Mouse (Mus musculus) forebrain, embryonic 12.5 days (tissue): ENCODE results near the gene Nrxn3. TPM values are rescaled to one million over a fixed set of nuclear protein-coding genes. Genes with fewer than 3 reads are reported as not detected.

Experiments
- ATAC-seq: fragments of 200-750 bp; cut with Nextera tagmentation; 2 replicates; pipeline ENCODE4 v1.8.0; 2017; ENCODE audit warnings: moderate TSS enrichment; ENCODE audit not compliant: low FRiP score
- H3K27ac ChIP-seq: fragments of 300-500 bp; sonication (generic); 2 replicates; pipeline ENCODE4 v1.5.1; 2016; ENCODE audit warnings: mild to moderate bottlenecking
- H3K27me3 ChIP-seq: fragments of 300-500 bp; sonication (generic); 2 replicates; pipeline ENCODE4 v1.6.1; 2016; ENCODE audit warnings: mild to moderate bottlenecking
- H3K36me3 ChIP-seq: fragments of 300-500 bp; sonication (generic); replicated peaks from 2 replicates; pipeline ENCODE4 v1.6.1; 2016; ENCODE audit warnings: mild to moderate bottlenecking
- H3K4me1 ChIP-seq: fragments of 300-500 bp; sonication (generic); 2 replicates; pipeline ENCODE4 v1.6.1; 2016
- H3K4me2 ChIP-seq: fragments of 300-500 bp; sonication (generic); 2 replicates; pipeline ENCODE4 v1.6.1; 2016; ENCODE audit warnings: mild to moderate bottlenecking, moderate library complexity
- H3K4me3 ChIP-seq: fragments of 300-500 bp; sonication (generic); replicated peaks from 2 replicates; pipeline ENCODE4 v1.5.1; 2016; ENCODE audit warnings: mild to moderate bottlenecking
- H3K9ac ChIP-seq: fragments of 300-500 bp; sonication (generic); 2 replicates; pipeline ENCODE4 v1.6.1; 2016; ENCODE audit warnings: mild to moderate bottlenecking
- H3K9me3 ChIP-seq: fragments of 300-500 bp; sonication (generic); 2 replicates; pipeline ENCODE4 v1.6.1; 2016
- WGBS: fragments of 180-500 bp; shearing (Covaris S2); methylation state at CpG from one replicate; pipeline ENCODE4 v1.1.7; 2016; 5-methylcytosine and 5-hydroxymethylcytosine counted together
- polyA plus RNA-seq: library from polyadenylated mRNA; unstranded; fragments of >200 nt; fragmentation: Nextera tagmentation; extraction: Ambion mirVana; gene quantifications from 2 replicates; pipeline ENCODE4 v1.2.1, GENCODE M21; 2016

The Nrxn3 gene
- polyA plus RNA-seq, 1 experiment from 2014 or later, result 62.2 TPM

- no peak for ATAC-seq
- Histone ChIP-seq H3K4me3 (no peak overlapping the region), H3K27me3 (no peaks in the 10 kb centered on the region), H3K4me2 (no peak overlapping the region), H3K9ac (no peak overlapping the region), H3K36me3 (no peaks in the 10 kb centered on the region), H3K4me1 (peaks cover 4% of the 10 kb centered on the region; the same call in 1 of the 2 replicates), H3K27ac (no peak overlapping the region), H3K9me3 (no peaks in the 10 kb centered on the region)
- WGBS, result 32% methylated on average over 4 of the region's 4 CpGs
Observed at GRCm38 (mm10) chr12:89471874-89472273, 749.2 kb downstream of the Nrxn3 start.

- Histone ChIP-seq H3K27ac (no peak overlapping the region), H3K27me3 (no peaks in the 10 kb centered on the region), H3K36me3 (no peaks in the 10 kb centered on the region), H3K9ac (no peak overlapping the region), H3K4me1 (no peaks in the 10 kb centered on the region), H3K4me2 (no peak overlapping the region), H3K4me3 (no peak overlapping the region), H3K9me3 (no peaks in the 10 kb centered on the region)
- 16% methylated on average over 4 of the region's 4 CpGs for WGBS
- peak; percentile 17; the same call in 1 of the 2 replicates for ATAC-seq
Observed at GRCm38 (mm10) chr12:89479096-89479495, 756.4 kb downstream of the Nrxn3 start.

DNA sequence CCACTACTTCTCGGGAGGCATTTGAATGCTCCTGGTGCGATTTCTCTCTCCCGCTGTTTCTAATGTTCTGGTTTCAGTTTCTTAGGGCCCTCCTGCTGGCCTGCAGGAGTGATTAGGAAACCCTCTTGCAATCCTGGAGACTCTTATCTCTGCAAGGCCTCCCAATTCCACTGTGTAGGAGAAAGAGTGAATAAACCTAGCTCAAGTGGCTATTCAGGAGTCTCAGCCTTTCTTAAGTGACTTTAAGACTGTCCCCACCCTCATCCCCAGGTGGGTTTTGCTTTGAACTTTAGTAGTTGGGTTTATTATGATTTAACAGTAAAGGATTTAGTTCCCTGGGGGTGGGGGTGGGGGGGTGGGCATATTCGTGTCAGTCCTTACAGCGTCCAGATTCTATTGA, 759.5 kb downstream of the Nrxn3 start:
- Histone ChIP-seq H3K9me3 (no peaks in the 10 kb centered on the region), H3K9ac (no peak overlapping the region), H3K4me3 (no peak overlapping the region), H3K27me3 (no peaks in the 10 kb centered on the region), H3K4me1 (no peaks in the 10 kb centered on the region), H3K36me3 (no peaks in the 10 kb centered on the region), H3K4me2 (no peak overlapping the region), H3K27ac (no peak overlapping the region)
- 29% methylated on average over 5 of the region's 5 CpGs for WGBS
- no peak for ATAC-seq

GRCm38 (mm10) chr12:89504026-89504425, 781.4 kb downstream of the Nrxn3 start:
- WGBS, result 57% methylated on average over 3 of the region's 3 CpGs
- Histone ChIP-seq H3K9me3 (no peaks in the 10 kb centered on the region), H3K9ac (no peak overlapping the region), H3K4me2 (no peak overlapping the region), H3K4me3 (no peak overlapping the region), H3K36me3 (no peaks in the 10 kb centered on the region), H3K27ac (no peak overlapping the region), H3K4me1 (no peaks in the 10 kb centered on the region), H3K27me3 (no peaks in the 10 kb centered on the region)
- peak; percentile 37; the same call in 1 of the 2 replicates for ATAC-seq

GRCm38 (mm10) chr12:89505121-89505764, 782.6 kb downstream of the Nrxn3 start:
- no peak overlapping the region for H3K4me3 ChIP-seq
- peak; percentile 71 for ATAC-seq
- H3K36me3 ChIP-seq, result no peaks in the 10 kb centered on the region
- no peak overlapping the region for H3K27ac ChIP-seq
- no peak overlapping the region for H3K4me2 ChIP-seq
- no peaks in the 10 kb centered on the region for H3K27me3 ChIP-seq
- H3K9ac ChIP-seq, result no peak overlapping the region
- H3K4me1 ChIP-seq, result no peaks in the 10 kb centered on the region
- H3K9me3 ChIP-seq, result no peaks in the 10 kb centered on the region
- 6% methylated on average over 2 of the region's 2 CpGs for WGBS

DNA sequence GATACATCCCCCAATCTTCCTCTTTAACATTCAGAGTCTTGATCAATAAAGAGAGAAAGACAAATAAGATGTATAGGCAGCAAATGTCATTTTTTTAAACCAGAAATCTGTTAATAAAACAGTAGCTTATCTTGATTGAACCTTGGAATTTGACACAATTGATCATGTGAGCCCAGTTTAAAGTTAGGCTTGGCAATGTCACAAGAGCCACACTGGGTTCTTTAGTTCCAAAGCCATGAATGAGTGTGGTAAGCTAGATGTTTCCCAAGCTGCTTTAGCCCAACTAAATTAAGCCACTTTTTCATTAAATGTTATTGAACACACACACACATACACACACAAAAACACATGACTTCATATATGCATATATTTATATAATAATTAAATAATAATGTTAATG, 786.3 kb downstream of the Nrxn3 start:
- H3K27ac ChIP-seq, result no peak overlapping the region
- no peak for ATAC-seq
- H3K27me3 ChIP-seq, result no peaks in the 10 kb centered on the region
- H3K4me3 ChIP-seq, result no peak overlapping the region
- H3K4me2 ChIP-seq, result no peak overlapping the region
- no peaks in the 10 kb centered on the region for H3K9me3 ChIP-seq
- no peaks in the 10 kb centered on the region for H3K4me1 ChIP-seq
- no peaks in the 10 kb centered on the region for H3K36me3 ChIP-seq
- H3K9ac ChIP-seq, result no peak overlapping the region

DNA sequence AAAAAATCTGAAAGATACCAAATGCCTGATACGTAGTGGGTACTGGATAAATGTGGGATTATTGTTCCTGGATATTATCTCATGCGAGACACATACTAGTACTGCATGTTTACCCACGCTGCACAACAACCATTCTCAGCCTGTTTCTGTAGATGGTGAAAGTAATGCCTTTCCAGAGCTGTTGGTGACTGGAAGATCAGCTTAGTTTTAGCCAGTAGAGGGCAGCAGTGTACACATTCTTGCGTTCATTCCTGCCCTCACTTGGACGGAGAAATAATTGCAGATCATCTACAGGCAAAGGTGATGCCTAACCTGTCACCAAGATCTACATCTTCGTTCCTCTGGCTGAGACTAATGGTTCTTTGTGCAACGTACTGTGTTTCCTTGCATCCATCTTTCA, 791.1 kb downstream of the Nrxn3 start:
- ATAC-seq, result 0 out of 2 replicates have a peak, but pooled peaks have one; percentile 23
- Histone ChIP-seq H3K9me3 (no peaks in the 10 kb centered on the region), H3K4me3 (no peak overlapping the region), H3K27ac (no peak overlapping the region), H3K4me2 (no peak overlapping the region), H3K4me1 (no peaks in the 10 kb centered on the region), H3K27me3 (no peaks in the 10 kb centered on the region), H3K9ac (no peak overlapping the region), H3K36me3 (no peaks in the 10 kb centered on the region)
- 44% methylated on average over 7 of the region's 7 CpGs for WGBS

GRCm38 (mm10) chr12:89516046-89516445, 793.4 kb downstream of the Nrxn3 start:
- Histone ChIP-seq H3K4me3 (no peak overlapping the region), H3K36me3 (no peaks in the 10 kb centered on the region), H3K27me3 (no peaks in the 10 kb centered on the region), H3K9me3 (no peaks in the 10 kb centered on the region), H3K4me2 (no peak overlapping the region), H3K4me1 (no peaks in the 10 kb centered on the region), H3K9ac (no peak overlapping the region), H3K27ac (no peak overlapping the region)
- WGBS, result 73% methylated on average over 6 of the region's 6 CpGs
- ATAC-seq, result no peak

GRCm38 (mm10) chr12:89530679-89531350, 808.1 kb downstream of the Nrxn3 start:
- H3K36me3 ChIP-seq, result no peaks in the 10 kb centered on the region
- peak; percentile 79 for ATAC-seq
- H3K9me3 ChIP-seq, result no peaks in the 10 kb centered on the region
- H3K27ac ChIP-seq, result no peak overlapping the region
- no peak overlapping the region for H3K9ac ChIP-seq
- no peak overlapping the region for H3K4me2 ChIP-seq
- peaks cover 7% of the 10 kb centered on the region; the same call in 1 of the 2 replicates for H3K4me1 ChIP-seq
- no peaks in the 10 kb centered on the region for H3K27me3 ChIP-seq
- no peak overlapping the region for H3K4me3 ChIP-seq
- 3% methylated on average over 4 of the region's 4 CpGs for WGBS

DNA sequence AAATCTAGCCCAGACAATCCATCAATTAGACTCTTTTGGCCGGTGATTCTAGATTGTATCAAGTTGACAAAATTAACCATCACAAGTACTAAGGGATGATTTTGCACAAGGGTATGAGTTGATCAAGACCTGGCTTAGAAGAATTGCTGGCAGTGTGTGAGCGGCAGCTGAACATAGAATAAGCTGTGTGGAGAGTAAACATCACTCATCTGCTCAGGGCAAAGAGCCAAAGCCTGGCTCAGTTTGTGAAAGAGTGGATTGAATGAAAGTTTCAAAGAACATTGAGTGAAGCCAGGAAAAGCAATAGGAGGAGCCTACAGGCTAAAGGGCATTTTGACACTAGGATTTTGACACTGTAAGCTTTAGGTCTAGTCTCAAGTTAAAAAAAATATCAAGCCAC, 828.6 kb downstream of the Nrxn3 start:
- WGBS, result 94% methylated on average over 2 of the region's 2 CpGs

GRCm38 (mm10) chr12:89553223-89553880, 830.7 kb downstream of the Nrxn3 start:
- H3K4me1 ChIP-seq, result no peaks in the 10 kb centered on the region
- ATAC-seq, result no peak
- no peak overlapping the region for H3K27ac ChIP-seq
- H3K4me3 ChIP-seq, result no peak overlapping the region
- H3K4me2 ChIP-seq, result no peak overlapping the region
- H3K9me3 ChIP-seq, result no peaks in the 10 kb centered on the region
- H3K9ac ChIP-seq, result no peak overlapping the region
- no peaks in the 10 kb centered on the region for H3K27me3 ChIP-seq
- 76% methylated on average over 4 of the region's 4 CpGs for WGBS
- no peaks in the 10 kb centered on the region for H3K36me3 ChIP-seq

More for the DNA sequence above, 828.6 kb downstream of the Nrxn3 start:
- Histone ChIP-seq H3K27me3 (no peaks in the 10 kb centered on the region), H3K4me3 (no peak overlapping the region), H3K9me3 (no peaks in the 10 kb centered on the region), H3K9ac (no peak overlapping the region), H3K4me2 (no peak overlapping the region), H3K27ac (no peak overlapping the region), H3K36me3 (no peaks in the 10 kb centered on the region), H3K4me1 (no peaks in the 10 kb centered on the region)
- no peak for ATAC-seq

DNA sequence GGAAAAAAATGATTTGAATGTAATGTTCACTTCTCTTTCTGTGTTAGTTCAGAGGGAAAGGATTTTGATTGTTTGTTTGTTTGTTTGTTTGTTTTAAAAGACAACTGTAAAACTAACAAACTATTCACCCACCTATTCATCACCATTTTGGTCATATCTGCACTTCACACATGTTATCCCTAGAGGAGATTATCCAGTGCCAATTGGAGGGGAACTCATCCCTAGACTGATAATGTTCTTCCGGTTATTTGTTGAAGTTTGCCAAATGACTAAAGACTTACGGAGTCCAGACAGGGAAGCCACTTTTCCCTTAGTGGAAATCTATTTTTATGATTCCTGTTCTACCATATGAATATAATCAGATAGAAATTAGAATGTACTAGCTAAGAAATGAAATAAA, 831.5 kb downstream of the Nrxn3 start:
- WGBS, result 88% methylated on average over 2 of the region's 2 CpGs
- no peak overlapping the region for H3K4me3 ChIP-seq

More for the DNA sequence above, 831.5 kb downstream of the Nrxn3 start:
- ATAC-seq, result no peak
- Histone ChIP-seq H3K36me3 (no peaks in the 10 kb centered on the region), H3K27me3 (no peaks in the 10 kb centered on the region), H3K27ac (no peak overlapping the region), H3K4me2 (no peak overlapping the region), H3K4me1 (no peaks in the 10 kb centered on the region), H3K9ac (no peak overlapping the region), H3K9me3 (no peaks in the 10 kb centered on the region)
